Mouse (Mus musculus): ENCODE data around the gene Rab44.
"Not testable (repeated sequence)": the region's sequence is repeated elsewhere in the genome, so short reads cannot be mapped to it uniquely, and the experiment has no call there.

Gene Rab44

DNA sequence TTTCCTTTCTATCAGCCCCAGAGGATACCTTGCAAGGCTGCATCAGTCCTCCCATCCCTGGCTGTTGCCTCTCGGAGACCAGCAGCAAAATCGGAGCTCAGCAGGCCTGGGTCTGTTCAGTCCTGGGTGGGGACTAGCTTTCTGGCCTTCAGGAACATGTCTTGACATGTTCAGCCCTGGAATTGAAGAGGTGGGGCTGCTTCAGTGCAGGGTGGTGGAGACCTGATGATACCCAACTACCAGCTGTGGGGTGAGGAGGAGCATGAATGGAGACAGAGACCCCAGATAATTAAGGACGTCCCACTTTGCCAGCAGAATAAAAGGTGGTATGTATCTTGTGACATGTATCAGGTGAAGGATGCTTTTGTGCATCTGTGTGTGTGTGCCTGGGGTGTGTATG lies 23.2 kb upstream of the Rab44 start, which contains the start of gene Cdkn1a:
Gene Cdkn1a, plus strand, starts transcription at position 201 of the 400 bp plus-strand sequence.
- no peak for DNase-seq (ENCODE audit: low read depth in 2 of 2, low spot score in 2 of 2)

DNA sequence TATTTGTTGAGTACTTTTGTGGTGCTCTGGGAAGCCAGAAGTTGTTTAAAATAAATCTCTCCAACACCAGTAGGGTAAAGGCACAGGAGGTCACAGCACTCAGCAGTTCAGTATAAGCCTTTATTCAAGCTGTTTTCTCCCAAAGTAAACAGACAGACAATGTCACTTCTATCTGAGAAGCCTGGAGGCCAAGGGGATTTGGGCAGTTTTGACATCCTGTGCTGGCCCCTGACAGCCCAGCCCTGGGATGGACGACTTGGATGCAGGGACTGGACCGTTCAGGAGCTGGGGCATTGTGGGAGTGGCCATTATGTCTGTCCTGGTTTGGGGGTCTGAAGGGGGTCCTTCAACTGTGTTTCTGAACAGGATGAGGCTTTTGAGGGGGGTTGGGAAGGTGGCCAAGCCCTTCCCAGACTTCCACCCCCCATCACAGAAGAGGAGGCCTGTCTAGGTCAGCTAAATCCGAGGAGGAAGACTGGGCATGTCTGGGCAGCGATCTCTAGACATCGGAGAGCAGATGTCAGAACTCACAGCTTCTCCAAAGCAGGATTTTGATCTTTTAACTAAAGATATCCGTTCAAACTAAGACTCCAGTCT lies 22.5 kb upstream of the Rab44 start:
- no peak for DNase-seq (ENCODE audit: low read depth in 2 of 2, low spot score in 2 of 2)

DNA sequence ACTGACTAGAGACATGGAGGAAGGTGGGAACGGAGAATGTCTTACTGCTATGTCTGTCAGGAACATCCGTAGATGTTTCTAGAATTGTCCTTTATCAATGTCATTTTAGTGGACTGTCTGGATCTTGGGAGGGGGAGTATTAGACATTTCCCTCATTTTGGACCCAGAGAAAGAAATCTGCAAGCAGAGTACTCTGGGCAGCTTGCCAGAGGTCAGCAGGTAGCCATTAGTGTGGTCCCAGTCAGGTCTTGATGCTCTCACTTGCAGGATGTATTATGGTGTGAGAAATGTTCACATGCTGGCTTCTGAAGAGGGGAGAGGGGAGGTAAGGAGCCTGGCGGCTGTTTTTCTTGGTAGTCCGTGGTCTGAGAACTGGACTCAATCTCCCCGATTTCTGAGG lies 21.4 kb upstream of the Rab44 start:
- no peak for DNase-seq (ENCODE audit: low read depth in 2 of 2, low spot score in 2 of 2)

DNA sequence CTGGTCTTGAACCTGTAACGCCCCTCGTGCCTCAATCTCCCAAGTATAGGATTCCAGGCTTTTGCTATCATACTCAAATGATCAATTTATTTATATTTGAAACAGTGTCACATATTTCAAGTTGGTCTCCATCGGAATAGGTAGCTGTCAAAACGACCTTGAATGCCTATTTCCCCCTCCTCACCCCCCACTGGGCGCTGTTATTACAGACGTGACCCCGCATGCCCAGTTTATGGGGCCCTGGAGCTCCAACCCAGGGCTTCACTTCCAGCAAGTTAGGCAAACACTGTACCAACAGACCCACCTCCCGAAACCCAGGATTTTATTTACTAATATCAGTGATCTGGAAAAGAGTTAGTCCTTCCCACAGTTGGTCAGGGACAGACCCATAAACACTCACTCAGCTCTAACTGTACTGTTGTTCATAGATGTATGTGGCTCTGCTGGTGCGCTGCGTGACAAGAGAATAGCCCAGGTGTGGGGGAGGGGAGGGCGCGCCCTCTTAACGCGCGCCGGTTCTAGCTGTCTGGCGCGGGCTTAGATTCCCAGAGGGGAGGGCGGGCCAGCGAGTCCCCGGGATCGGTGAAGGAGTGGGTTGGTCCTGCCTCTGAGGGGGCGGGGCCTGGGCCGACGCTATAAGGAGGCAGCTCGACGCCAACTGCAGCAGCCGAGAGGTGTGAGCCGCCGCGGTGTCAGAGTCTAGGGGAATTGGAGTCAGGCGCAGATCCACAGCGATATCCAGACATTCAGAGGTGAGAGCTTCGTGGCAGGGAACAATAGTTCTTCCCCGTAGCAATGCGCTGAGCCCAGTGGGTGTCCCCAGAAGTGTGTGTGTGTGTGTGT lies 20.6 kb upstream of the Rab44 start:
- peak; percentile 41 to 53 for DNase-seq (ENCODE audit: low read depth in 2 of 2, low spot score in 2 of 2)

DNA sequence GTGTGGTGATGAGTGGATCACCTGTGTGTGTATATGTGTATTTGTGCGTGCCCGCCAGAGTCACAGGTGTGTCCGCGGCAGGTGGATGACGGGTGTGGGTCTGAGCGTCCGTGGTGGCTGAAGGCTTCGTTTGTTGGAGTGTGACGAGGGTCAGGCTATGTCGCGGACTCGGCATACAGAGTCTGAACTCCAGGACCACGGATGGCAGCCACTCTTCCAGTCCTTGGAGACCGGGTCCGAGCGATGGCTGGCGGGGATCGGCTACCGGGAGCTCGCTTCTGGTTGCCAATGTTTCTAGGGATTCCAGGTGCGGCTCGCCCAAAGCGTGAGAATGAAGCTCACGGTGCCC lies 20.0 kb upstream of the Rab44 start:
- peak in 1 of 2 experiments; percentile 13 for DNase-seq (ENCODE audit: low read depth in 2 of 2, low spot score in 2 of 2)

DNA sequence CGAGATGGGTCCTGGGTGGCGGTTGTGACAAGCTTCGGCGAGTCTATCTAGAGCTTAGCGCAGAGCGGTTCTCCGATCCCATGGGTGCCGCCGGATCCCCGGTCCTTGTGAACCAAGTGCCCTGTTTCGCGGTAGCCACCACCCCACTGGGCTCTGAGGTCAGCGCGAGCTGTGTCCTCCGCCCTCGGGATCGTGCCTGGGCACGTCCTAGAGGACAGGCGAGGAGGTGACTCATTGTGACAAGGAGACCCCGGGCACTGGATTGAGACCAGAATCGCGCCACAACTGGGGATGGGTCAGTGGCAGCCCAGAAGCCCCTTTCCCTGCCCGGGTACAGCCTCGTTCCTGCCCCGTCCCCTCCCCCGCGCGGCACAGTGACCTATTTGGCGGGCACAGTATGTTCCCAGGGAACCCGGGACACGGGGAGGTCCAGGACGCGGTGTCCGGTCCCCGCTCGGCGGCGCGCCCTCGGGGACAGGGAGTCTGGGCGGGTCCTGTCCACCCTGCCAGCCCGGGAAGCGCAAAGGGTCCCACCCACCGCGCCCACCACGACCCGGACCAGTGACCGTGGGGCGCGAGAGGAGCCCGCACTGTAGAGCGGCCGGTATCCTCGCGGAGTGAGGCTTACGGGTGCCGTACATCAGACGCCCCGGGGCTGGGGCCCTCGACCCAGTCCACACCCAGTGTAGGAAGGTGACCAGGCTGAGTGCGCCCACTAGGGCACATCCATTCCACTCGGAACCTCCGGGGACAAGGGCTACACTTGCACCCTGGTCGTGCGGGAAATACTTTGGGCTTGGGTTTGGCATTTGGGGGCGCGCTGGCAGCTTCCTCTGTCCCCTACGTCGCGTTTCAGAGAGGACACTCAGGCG lies 19.4 kb upstream of the Rab44 start:
- DNase-seq (ENCODE audit: low read depth in 2 of 2, low spot score in 2 of 2), result peak; percentile 20 to 41

DNA sequence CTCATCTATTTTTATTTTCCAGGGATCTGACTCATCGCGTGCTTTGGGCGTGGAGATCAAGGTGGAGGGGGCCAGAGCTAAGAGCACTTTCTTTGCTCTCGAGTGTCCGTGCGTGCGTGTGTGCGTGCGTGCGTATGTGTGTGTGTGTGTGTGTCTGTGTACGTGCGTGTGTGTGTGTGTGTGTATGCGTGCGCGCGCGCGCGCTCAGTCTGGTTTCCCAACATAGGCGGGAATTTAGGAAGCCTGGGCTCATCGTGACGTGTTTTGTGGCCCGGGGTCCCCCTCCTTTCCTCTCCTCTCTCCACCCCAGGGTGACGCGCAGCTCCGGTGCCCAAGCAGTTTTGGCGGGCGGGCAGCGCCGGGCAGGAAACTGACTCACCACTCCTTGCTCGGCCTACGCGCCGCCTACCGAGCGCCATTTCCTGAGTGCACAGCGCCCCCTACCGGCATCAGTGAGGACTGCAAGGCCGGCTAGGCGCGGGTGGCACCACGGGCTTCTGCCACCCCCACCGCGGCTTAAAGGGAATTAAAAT lies 18.7 kb upstream of the Rab44 start:
- DNase-seq (ENCODE audit: low read depth in 2 of 2, low spot score in 2 of 2), result peak; percentile 98

DNA sequence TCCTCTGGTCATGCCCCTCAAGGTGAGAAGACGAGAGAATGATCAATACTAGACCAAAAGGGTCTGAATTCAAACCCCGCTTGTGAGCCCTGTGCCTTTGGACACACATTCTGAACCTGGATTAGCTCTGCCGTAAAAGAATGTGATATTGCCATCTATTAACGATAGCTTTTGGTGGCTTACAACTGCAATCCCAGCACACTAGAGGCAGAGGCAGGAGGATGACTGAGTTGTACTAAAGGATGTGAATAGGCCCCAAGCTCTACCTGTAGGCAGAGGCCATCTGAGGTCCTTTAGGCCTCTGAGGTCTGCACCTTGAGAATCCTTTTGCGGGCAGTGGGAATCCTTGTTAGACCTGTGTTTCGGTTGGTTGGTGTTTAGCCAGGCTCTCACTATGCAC lies 17.7 kb upstream of the Rab44 start:
- DNase-seq (ENCODE audit: low read depth in 2 of 2, low spot score in 2 of 2), result no peak

DNA sequence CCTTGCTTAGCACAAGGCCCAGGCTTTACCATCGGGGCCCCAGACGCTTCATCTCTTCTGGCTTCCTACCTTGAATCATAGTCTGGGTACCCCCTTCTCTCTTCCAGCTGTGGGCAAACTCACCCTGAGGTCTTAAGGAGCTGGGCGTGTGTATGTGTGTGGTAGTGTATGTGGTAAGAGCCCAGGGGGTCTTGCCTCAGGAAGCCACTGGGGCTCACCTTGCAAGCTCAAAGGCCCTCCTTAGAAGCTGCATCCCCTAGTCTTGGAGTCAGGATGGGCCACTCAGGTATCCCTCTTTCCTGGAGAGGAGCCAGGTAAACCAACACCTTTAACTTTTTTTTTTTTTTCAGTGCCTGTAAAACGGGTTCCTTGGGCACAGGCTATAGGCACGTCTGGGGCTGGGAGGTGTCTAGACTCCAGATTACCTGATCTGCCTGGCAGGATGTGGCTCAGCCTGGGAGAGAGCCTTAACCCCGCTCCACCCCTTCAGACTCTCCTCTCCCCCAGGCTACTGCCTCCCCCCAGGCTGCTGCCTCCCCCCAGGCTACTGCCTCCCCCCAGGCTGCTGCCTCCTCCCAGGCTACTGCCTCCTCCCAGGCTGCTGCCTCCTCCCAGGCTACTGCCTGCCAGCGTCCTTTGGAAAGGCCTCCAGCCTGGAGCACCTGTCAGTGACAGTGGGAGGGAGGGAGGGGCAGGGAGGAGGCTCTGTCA lies 16.9 kb upstream of the Rab44 start:
- no peak for DNase-seq (ENCODE audit: low read depth in 2 of 2, low spot score in 2 of 2)

DNA sequence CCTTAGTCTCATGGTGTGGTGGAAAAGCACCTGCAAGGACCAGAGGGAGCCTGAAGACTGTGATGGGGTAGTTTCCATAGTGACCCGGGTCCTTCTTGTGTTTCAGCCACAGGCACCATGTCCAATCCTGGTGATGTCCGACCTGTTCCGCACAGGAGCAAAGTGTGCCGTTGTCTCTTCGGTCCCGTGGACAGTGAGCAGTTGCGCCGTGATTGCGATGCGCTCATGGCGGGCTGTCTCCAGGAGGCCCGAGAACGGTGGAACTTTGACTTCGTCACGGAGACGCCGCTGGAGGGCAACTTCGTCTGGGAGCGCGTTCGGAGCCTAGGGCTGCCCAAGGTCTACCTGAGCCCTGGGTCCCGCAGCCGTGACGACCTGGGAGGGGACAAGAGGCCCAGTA lies 15.7 kb upstream of the Rab44 start:
- no peak for DNase-seq (ENCODE audit: low read depth in 2 of 2, low spot score in 2 of 2)

DNA sequence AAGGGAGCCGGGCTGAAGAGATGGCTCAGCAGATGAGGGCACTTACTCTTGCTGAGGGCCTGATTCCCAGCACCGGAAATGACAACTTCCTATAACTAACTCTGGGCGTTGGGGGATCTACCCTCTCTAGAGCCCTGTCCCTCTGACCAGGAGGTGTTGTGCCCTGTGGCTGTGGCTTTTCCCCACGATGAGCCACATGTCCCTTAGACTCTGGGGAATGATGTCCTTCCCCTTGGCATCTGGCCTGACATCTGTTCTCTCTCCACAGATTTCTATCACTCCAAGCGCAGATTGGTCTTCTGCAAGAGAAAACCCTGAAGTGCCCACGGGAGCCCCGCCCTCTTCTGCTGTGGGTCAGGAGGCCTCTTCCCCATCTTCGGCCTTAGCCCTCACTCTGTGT lies 14.9 kb upstream of the Rab44 start:
- no peak for DNase-seq (ENCODE audit: low read depth in 2 of 2, low spot score in 2 of 2)

DNA sequence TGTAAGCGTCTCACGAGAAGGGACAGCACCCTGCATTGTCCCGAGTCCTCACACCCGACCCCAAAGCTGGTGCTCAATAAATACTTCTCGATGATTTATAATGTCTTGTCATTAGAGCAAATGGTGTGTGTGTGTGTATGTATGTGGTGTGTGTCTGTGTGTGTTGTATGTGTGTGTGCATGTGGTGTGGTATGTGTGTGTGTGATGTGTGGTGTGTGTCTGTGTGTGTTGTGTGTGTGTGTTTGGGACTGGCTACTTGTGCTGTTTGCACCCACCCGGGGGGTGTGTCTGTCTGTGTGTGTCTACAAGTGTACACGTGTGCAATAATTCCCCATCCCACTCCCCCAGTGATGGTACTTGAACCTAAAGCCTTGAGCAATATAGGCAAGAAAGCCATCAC lies 13.3 kb upstream of the Rab44 start:
- DNase-seq (ENCODE audit: low read depth in 2 of 2, low spot score in 2 of 2), result no peak

DNA sequence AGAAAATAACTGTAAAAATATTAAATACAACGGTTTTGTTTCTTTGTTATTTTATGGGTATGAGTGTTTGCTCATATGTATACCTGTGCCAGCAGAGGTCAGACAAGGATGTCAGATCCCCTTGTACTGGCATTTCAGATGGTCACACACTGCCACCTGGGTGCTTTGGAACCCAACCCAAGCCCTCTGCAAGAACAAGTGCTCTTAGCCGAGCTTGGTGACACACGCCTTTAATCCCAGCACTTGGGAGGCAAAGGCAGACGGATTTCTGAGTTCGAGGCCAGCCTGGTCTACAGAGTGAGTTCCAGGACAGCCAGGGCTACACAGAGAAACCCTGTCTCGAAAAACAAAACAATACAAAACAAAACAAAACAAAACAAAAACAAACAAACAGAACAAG lies 3.6 kb upstream of the Rab44 start:
- DNase-seq (ENCODE audit: low read depth in 2 of 2, low spot score in 2 of 2), result not testable (repeated sequence)

DNA sequence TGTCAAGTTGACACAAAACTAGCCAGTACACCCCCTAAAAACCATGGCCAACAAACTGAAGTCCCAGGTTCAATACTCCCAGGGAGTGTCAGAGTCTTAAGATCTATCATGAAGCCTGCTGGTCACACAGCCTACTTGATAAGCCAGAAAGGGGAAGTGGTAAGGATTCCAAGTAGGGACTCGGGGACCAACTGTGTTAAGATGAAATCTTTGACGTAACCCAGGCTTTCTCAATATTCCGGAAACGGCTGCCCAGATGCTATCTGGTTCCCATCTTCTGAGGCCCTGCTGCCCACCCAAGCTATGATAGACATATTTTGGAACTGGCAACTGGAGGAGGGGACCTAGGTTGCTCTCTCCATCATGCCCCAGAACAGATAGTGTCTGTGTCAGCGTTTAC lies 2.6 kb upstream of the Rab44 start:
- no peak for DNase-seq (ENCODE audit: low read depth in 2 of 2, low spot score in 2 of 2)

DNA sequence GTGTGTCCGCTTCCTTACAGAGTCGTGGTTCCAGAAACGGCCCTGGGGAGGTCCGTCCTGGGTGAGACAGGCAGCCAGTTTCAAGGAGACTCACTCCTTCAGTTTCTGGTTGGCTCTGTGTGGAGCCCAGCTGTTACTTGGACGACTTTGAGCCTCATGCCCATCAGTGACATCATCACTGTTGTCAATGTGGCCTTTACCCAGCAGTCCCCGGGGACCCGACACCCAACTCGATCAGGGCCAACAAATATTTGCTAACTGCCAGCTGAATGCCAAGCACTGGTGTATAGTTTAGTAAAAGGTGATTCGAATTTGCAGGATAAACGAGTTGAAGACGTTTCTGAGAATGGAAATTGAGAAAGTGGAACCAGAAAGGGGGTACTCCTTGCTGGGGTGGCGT lies 2.1 kb downstream of the Rab44 start:
- no peak for DNase-seq (ENCODE audit: low read depth in 2 of 2, low spot score in 2 of 2)

DNA sequence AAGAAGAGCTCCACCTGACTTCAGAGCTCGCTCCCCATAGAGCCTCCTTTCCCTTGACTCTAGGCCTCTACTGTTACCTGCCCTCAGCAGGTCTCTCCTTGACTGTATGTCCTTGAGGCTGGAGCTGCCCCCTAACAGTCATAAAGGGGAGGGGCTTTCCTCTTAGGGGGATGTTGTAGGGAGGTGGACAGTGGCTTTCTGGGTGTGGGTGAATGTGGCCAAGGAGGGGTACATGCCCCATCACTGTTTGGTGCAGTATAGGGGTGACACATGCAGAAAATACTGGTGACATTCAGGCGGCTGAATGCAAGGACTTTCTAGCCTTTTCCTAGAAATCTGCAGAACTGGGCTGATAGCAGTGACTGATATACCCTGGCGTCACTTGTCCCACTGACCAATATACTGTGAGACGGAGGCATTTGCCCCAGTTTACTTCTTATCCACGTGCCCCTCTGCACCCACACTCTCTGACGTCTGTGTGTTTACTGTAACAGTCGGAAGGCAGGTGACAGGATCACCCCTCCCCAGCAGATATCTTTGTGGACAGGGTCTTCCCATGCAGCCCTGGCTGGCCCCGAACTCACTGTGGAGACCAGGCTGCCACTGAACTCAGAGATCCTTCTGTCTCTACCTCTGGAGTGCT lies 3.2 kb downstream of the Rab44 start:
- no peak for DNase-seq (ENCODE audit: low read depth in 2 of 2, low spot score in 2 of 2)

DNA sequence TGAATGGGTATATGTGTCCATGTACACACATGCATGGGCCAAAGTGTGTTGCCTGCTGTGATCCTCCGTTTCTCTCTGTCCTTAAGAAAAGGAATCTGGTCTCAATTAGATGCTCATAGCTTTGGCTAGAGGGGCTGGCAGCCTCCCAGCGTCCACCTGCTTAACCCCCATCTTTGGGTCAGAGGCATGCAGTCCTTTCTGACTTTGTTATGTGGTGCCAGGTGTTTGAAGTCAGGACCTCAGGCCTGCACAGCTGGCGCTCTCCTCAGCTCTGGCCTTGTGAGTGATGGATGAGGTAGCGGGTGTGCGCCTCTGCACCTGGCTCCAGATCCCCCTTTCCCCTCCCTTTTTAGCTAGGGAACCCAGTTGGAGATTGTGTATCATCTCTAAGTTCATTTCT lies 4.1 kb downstream of the Rab44 start:
- DNase-seq (ENCODE audit: low read depth in 2 of 2, low spot score in 2 of 2), result no peak

DNA sequence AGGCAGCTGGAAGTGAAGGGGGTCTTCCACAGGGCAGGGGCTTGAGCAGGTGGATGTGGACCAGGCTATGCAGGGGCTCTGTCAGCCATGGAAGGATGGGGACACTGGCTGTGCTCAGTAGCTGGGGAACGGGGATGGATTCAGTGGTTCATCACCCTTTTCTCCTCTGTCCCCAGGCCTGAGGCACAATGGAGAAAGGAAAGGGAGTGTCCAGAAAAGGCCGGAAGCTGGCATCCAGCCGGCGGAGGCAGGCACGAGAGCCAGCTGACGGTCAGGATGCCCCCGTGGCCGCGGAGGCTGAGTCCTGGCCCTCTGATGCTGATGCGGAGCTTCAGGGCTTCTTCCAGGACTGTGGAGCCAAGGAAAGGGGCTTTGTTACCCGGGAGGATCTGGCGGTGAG lies 6.7 kb downstream of the Rab44 start:
- DNase-seq (ENCODE audit: low read depth in 2 of 2, low spot score in 2 of 2), result no peak

DNA sequence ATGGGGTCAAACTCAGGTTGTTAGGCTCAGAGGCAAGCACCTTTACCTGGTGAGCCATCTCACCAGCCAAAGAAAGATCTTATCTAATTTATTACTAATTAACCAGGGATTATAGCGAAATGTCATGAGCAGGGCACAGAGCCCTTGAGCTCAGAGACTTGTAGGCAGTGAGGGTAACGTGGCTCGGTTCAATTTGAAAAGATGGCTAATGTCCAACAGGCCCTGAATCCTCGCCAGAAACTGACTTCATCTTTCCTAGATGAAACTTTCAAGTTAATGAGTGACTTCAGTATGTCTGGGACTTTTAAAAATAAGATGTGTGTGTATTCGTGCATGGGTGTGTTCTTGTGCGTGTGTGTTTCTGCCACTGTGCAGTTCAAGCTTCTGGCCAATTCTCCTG lies 8.9 kb downstream of the Rab44 start:
- no peak for DNase-seq (ENCODE audit: low read depth in 2 of 2, low spot score in 2 of 2)

DNA sequence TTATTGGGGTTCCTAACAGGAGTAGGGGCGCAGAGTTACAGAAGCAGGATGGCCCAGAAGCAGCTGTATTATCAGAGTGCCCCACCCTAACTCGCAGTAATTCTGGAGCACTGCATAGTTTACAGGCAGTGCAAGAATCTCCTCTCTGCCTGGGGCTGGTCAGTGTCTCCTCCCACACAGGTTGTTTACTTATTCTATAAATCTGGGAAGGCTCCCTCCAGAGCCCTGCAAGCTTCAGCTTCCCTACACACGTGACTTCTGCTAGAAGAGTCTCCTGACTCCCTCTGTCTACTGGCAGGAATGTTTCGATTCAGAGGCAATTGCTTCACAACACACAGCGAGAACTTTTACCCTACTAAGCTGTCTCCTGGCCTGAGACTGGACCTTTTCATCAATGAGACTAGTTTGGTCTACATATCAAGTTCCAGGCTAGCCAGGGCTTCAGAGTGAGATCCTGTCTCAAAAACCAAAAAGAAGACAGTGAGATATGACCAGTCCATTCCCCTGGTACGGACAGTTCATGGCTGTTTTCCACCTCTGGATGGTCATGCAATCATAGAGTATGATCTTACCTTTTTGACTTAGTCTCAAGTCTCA lies 9.7 kb downstream of the Rab44 start:
- DNase-seq (ENCODE audit: low read depth in 2 of 2, low spot score in 2 of 2), result no peak
